Comparison of ENCODE assay signal across 11 mouse cellular contexts in the genomic region with DNA sequence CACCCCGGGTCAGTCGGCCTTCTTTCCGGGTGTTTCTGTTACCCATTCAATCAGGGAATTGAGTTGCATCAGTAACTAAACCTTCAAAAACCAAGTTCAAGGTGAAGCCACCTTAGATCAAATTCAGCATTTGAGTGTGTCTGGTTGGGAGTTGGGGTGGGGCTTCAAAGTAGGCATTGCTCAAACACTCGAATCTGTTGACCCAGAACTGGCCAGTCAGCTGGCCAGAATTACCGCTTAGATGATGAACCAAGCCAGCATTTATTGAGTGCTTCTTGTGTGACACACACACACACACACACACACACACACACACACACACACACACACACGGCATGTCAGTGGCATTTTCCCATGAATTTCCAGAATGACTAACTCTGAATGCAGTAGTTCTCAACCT. TPM values are rescaled to one million over a fixed set of nuclear protein-coding genes. Genes with fewer than 3 reads are reported as not detected.
"Had no signal": no experiment of that assay in that cellular context is flagged by ENCODE, and none has a peak within 500 bp of the region (broad histone marks: within the 10 kb centered on the region; RNA-seq: fewer than 3 reads in every experiment).

No protein-coding gene starts in this region.

- H3K4me2 ChIP-seq: liver, embryonic 12.5 days; midbrain, embryonic 11.5 days; neural tube, embryonic 12.5 days had no signal

- H3K27me3 ChIP-seq: midbrain, embryonic 15.5 days had no signal

- H3K9me3 ChIP-seq: limb, embryonic 15.5 days; liver, embryonic 12.5 days; midbrain, embryonic 15.5 days; neural tube, embryonic 12.5 days had no signal

- H3K4me1 ChIP-seq: megakaryocyte, embryonic 14.5 days; midbrain, embryonic 15.5 days; neural tube, embryonic 12.5 days had no signal

- H3K9ac ChIP-seq: limb, embryonic 15.5 days; liver, embryonic 12.5 days; midbrain, embryonic 15.5 days; neural tube, embryonic 12.5 days had no signal

- H3K4me3 ChIP-seq: limb, embryonic 15.5 days; liver, embryonic 12.5 days; megakaryocyte, embryonic 14.5 days; neural tube, embryonic 12.5 days had no signal

- H3K36me3 ChIP-seq: limb, embryonic 15.5 days; liver, embryonic 12.5 days; midbrain, embryonic 15.5 days; neural tube, embryonic 12.5 days had no signal

- H3K27ac ChIP-seq: kidney, postnatal 0 days; limb, embryonic 15.5 days; liver, embryonic 12.5 days; macrophage; midbrain, embryonic 15.5 days; neural tube, embryonic 12.5 days had no signal

- ATAC-seq: liver, embryonic 12.5 days had no signal

RNA-seq across cellular contexts. Expression of gene Emx2, which starts 39.5 kb away (rescaled TPM):
- total RNA-seq: monocyte, adult 5-6 weeks; neutrophil, adult 5-6 weeks had no signal
- polyA plus RNA-seq: liver, embryonic 16.5 days; macrophage had no signal
